Mouse (Mus musculus): ENCODE results near the gene Ahrr. TPM values are rescaled to one million over a fixed set of nuclear protein-coding genes. Genes with fewer than 3 reads are reported as not detected.

Ahrr gene
- polyA plus RNA-seq, 1 experiment from 2014 or later = 2.0 TPM

GRCm38 (mm10) chr13:74259460-74260230 is 32.5 kb downstream of the Ahrr start:
- H3K9ac ChIP-seq (ENCODE audit: low read length) = peak overlapping the region; percentile 79
- 0 out of 2 replicates have a peak, but pooled peaks cover 3% of the 10 kb centered on the region for H3K4me1 ChIP-seq (ENCODE audit: control insufficient read depth, insufficient read depth, low read length)
- DNase-seq (ENCODE audit: low spot score) (peak; percentile 61), ATAC-seq (ENCODE audit: insufficient read depth, low FRiP score, low TSS enrichment) (peak; percentile 72)
- H3K4me2 ChIP-seq (ENCODE audit: low read depth) = peak overlapping the region; percentile 92
- H3K27me3 ChIP-seq (ENCODE audit: control insufficient read depth, insufficient read depth, low read length) = no peaks in the 10 kb centered on the region
- no peaks in the 10 kb centered on the region for H3K9me3 ChIP-seq (ENCODE audit: control insufficient read depth, low read length)
- H3K36me3 ChIP-seq (ENCODE audit: control insufficient read depth, insufficient read depth, low read length) = no peaks in the 10 kb centered on the region
- 5% methylated on average over 35 of the region's 35 CpGs for WGBS
- peak overlapping the region; percentile 48 for H3K4me3 ChIP-seq (ENCODE audit: low read depth, low read length)
- no peak overlapping the region for H3K27ac ChIP-seq (ENCODE audit: low read depth, low read length)

- H3K4me1 ChIP-seq (ENCODE audit: control insufficient read depth, insufficient read depth, low read length) = no peaks in the 10 kb centered on the region
- DNase-seq (ENCODE audit: low spot score) = no peak
- ATAC-seq (ENCODE audit: insufficient read depth, low FRiP score, low TSS enrichment) = no peak
- no peak overlapping the region for H3K9ac ChIP-seq (ENCODE audit: low read length)
- H3K27me3 ChIP-seq (ENCODE audit: control insufficient read depth, insufficient read depth, low read length) = no peaks in the 10 kb centered on the region
- H3K27ac ChIP-seq (ENCODE audit: low read depth, low read length) = no peak overlapping the region
- no peaks in the 10 kb centered on the region for H3K36me3 ChIP-seq (ENCODE audit: control insufficient read depth, insufficient read depth, low read length)
- no peaks in the 10 kb centered on the region for H3K9me3 ChIP-seq (ENCODE audit: control insufficient read depth, low read length)
- no peak overlapping the region for H3K4me2 ChIP-seq (ENCODE audit: low read depth)
- H3K4me3 ChIP-seq (ENCODE audit: low read depth, low read length) = no peak overlapping the region
Observed at GRCm38 (mm10) chr13:74246494-74246893, 45.6 kb downstream of the Ahrr start.

GRCm38 (mm10) chr13:74245899-74246231 is 46.3 kb downstream of the Ahrr start:
- no peak overlapping the region for H3K4me3 ChIP-seq (ENCODE audit: low read depth, low read length)
- H3K4me2 ChIP-seq (ENCODE audit: low read depth) = no peak overlapping the region; the same call in 1 of the 2 replicates
- no peaks in the 10 kb centered on the region for H3K9me3 ChIP-seq (ENCODE audit: control insufficient read depth, low read length)
- DNase-seq (ENCODE audit: low spot score) = no peak
- H3K27me3 ChIP-seq (ENCODE audit: control insufficient read depth, insufficient read depth, low read length) = no peaks in the 10 kb centered on the region
- no peak overlapping the region for H3K9ac ChIP-seq (ENCODE audit: low read length)
- no peaks in the 10 kb centered on the region for H3K4me1 ChIP-seq (ENCODE audit: control insufficient read depth, insufficient read depth, low read length)
- ATAC-seq (ENCODE audit: insufficient read depth, low FRiP score, low TSS enrichment) = peak; percentile 58
- 71% methylated on average over 4 of the region's 4 CpGs for whole genome bisulfite sequencing
- H3K36me3 ChIP-seq (ENCODE audit: control insufficient read depth, insufficient read depth, low read length) = no peaks in the 10 kb centered on the region
- no peak overlapping the region for H3K27ac ChIP-seq (ENCODE audit: low read depth, low read length)

GRCm38 (mm10) chr13:74245214-74245898 is 46.8 kb downstream of the Ahrr start:
- H3K4me1 ChIP-seq (ENCODE audit: control insufficient read depth, insufficient read depth, low read length) = no peaks in the 10 kb centered on the region
- H3K4me3 ChIP-seq (ENCODE audit: low read depth, low read length) = no peak overlapping the region
- DNase-seq (ENCODE audit: low spot score) (peak; percentile 78), ATAC-seq (ENCODE audit: insufficient read depth, low FRiP score, low TSS enrichment) (peak; percentile 95)
- WGBS = 34% methylated on average over 17 of the region's 17 CpGs
- H3K9ac ChIP-seq (ENCODE audit: low read length) = no peak overlapping the region
- H3K27me3 ChIP-seq (ENCODE audit: control insufficient read depth, insufficient read depth, low read length) = no peaks in the 10 kb centered on the region
- H3K4me2 ChIP-seq (ENCODE audit: low read depth) = no peak overlapping the region; the same call in 1 of the 2 replicates
- H3K36me3 ChIP-seq (ENCODE audit: control insufficient read depth, insufficient read depth, low read length) = no peaks in the 10 kb centered on the region
- H3K27ac ChIP-seq (ENCODE audit: low read depth, low read length) = no peak overlapping the region
- H3K9me3 ChIP-seq (ENCODE audit: control insufficient read depth, low read length) = no peaks in the 10 kb centered on the region

GRCm38 (mm10) chr13:74237574-74237973 is 54.6 kb downstream of the Ahrr start:
- no peaks in the 10 kb centered on the region for H3K9me3 ChIP-seq (ENCODE audit: control insufficient read depth, low read length)
- H3K4me1 ChIP-seq (ENCODE audit: control insufficient read depth, insufficient read depth, low read length) = no peaks in the 10 kb centered on the region
- no peak for ATAC-seq (ENCODE audit: insufficient read depth, low FRiP score, low TSS enrichment)
- H3K36me3 ChIP-seq (ENCODE audit: control insufficient read depth, insufficient read depth, low read length) = no peaks in the 10 kb centered on the region
- no peak overlapping the region for H3K4me2 ChIP-seq (ENCODE audit: low read depth)
- H3K27ac ChIP-seq (ENCODE audit: low read depth, low read length) = no peak overlapping the region
- H3K9ac ChIP-seq (ENCODE audit: low read length) = no peak overlapping the region
- DNase-seq (ENCODE audit: low spot score) = no peak
- WGBS = 75% methylated on average over 7 of the region's 7 CpGs
- H3K27me3 ChIP-seq (ENCODE audit: control insufficient read depth, insufficient read depth, low read length) = no peaks in the 10 kb centered on the region
- no peak overlapping the region for H3K4me3 ChIP-seq (ENCODE audit: low read depth, low read length)

GRCm38 (mm10) chr13:74220659-74221058 is 71.5 kb downstream of the Ahrr start:
- WGBS = 43% methylated on average over 1 of the region's 1 CpGs

GRCm38 (mm10) chr13:74218441-74218840 is 73.7 kb downstream of the Ahrr start:
- no peaks in the 10 kb centered on the region for H3K36me3 ChIP-seq (ENCODE audit: control insufficient read depth, insufficient read depth, low read length)
- H3K9me3 ChIP-seq (ENCODE audit: control insufficient read depth, low read length) = no peaks in the 10 kb centered on the region; the same call in 1 of the 2 replicates
- ATAC-seq (ENCODE audit: insufficient read depth, low FRiP score, low TSS enrichment) = no peak
- no peaks in the 10 kb centered on the region for H3K27me3 ChIP-seq (ENCODE audit: control insufficient read depth, insufficient read depth, low read length)
- H3K9ac ChIP-seq (ENCODE audit: low read length) = no peak overlapping the region
- no peak for DNase-seq (ENCODE audit: low spot score)
- no peak overlapping the region for H3K27ac ChIP-seq (ENCODE audit: low read depth, low read length)
- H3K4me3 ChIP-seq (ENCODE audit: low read depth, low read length) = no peak overlapping the region
- no peaks in the 10 kb centered on the region for H3K4me1 ChIP-seq (ENCODE audit: control insufficient read depth, insufficient read depth, low read length)
- WGBS = 76% methylated on average over 3 of the region's 3 CpGs
- no peak overlapping the region for H3K4me2 ChIP-seq (ENCODE audit: low read depth)

More at GRCm38 (mm10) chr13:74220659-74221058, 71.5 kb downstream of the Ahrr start:
- no peak for DNase-seq (ENCODE audit: low spot score)
- ATAC-seq (ENCODE audit: insufficient read depth, low FRiP score, low TSS enrichment) = no peak
- Histone ChIP-seq H3K36me3 (ENCODE audit: control insufficient read depth, insufficient read depth, low read length) (no peaks in the 10 kb centered on the region), H3K27me3 (ENCODE audit: control insufficient read depth, insufficient read depth, low read length) (no peaks in the 10 kb centered on the region), H3K9me3 (ENCODE audit: control insufficient read depth, low read length) (no peaks in the 10 kb centered on the region; the same call in 1 of the 2 replicates), H3K9ac (ENCODE audit: low read length) (no peak overlapping the region), H3K4me1 (ENCODE audit: control insufficient read depth, insufficient read depth, low read length) (no peaks in the 10 kb centered on the region), H3K4me2 (ENCODE audit: low read depth) (no peak overlapping the region), H3K27ac (ENCODE audit: low read depth, low read length) (no peak overlapping the region), H3K4me3 (ENCODE audit: low read depth, low read length) (no peak overlapping the region)

- H3K4me1 ChIP-seq (ENCODE audit: control insufficient read depth, insufficient read depth, low read length) = peaks cover 12% of the 10 kb centered on the region
- peak overlapping the region; percentile 51 for H3K27ac ChIP-seq (ENCODE audit: low read depth, low read length)
- DNase-seq (ENCODE audit: low spot score) (no peak), ATAC-seq (ENCODE audit: insufficient read depth, low FRiP score, low TSS enrichment) (peak; percentile 21)
- no peaks in the 10 kb centered on the region for H3K9me3 ChIP-seq (ENCODE audit: control insufficient read depth, low read length)
- H3K9ac ChIP-seq (ENCODE audit: low read length) = peak overlapping the region; percentile 74
- no peaks in the 10 kb centered on the region for H3K27me3 ChIP-seq (ENCODE audit: control insufficient read depth, insufficient read depth, low read length)
- no peaks in the 10 kb centered on the region for H3K36me3 ChIP-seq (ENCODE audit: control insufficient read depth, insufficient read depth, low read length)
- peak overlapping the region; percentile 86 for H3K4me2 ChIP-seq (ENCODE audit: low read depth)
- H3K4me3 ChIP-seq (ENCODE audit: low read depth, low read length) = peak overlapping the region; percentile 74
- WGBS = 19% methylated on average over 12 of the region's 12 CpGs
Observed at GRCm38 (mm10) chr13:74208986-74209345, 83.2 kb downstream of the Ahrr start.

All from neural tube, embryonic 11.5 days (tissue).